Mouse (Mus musculus) colon, adult 2 months (tissue): ENCODE measurements around the gene Nt5e. TPM values are rescaled to one million over a fixed set of nuclear protein-coding genes. Genes with fewer than 3 reads are reported as not detected.

ENCODE experiments used
- polyA plus RNA-seq: library from polyadenylated mRNA; depleted of rRNA; stranded (reverse); fragments of >200 nt; gene quantifications from 2 replicates; pipeline ENCODE4 v1.2.3, GENCODE M21; 2012; rRNA removed

The Nt5e gene
- 27.7 and 30.3 TPM in 2 replicates for polyA plus RNA-seq

DNA sequence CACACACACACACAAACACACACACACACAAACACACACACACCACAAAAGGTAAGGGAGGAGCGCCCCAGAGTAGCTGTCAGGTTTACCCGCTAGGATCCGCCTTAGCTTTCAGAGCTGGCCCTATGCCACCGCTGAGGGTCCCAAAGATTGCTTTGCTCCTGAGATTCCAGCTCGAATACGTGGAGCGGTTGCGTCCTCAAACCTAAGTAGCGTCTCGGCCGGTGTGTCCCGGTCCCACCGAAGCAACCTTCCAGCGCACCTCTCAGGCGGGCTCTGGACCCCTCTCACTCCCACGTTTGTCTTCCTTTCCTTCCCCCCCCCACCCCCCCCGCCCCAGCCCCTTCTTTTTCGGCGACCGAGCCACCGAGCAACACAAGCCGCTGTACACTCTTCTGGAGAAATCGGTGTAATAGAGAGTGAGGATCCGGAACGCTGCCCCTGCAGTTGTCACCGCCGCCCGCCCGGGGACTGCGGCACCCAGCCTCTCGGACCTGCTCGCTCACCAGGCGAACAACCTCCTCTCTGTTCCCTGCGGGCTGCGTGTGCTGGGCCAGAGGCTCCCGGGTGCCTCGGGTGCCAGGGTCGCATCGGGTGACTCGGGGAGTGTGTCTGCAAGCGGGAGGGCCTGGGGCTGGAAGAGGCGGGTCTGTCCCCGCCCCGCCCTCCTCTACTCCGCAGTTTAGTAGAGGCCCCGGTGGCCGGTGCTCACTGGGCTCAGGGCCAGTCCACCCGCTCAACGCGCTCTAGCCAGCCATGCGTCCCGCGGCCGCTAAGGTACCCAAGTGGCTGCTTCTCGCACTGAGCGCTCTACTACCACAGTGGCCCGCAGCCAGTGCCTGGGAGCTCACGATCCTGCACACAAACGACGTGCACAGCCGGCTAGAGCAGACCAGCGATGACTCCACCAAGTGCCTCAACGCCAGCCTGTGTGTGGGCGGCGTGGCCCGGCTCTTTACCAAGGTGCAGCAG, at the start of gene Nt5e:
TSS of gene Nt5e (plus strand) at position 268 of the 972 bp plus-strand sequence.

Other genes starting within 250 kb of the Nt5e start
- gene Snx14, start 111.8 kb downstream of the Nt5e start, polyA plus RNA-seq = 14.5 and 27.2 TPM in 2 replicates
- gene Gm20537, start 129.4 kb downstream of the Nt5e start, polyA plus RNA-seq = 0.96 and 1.0 TPM in 2 replicates
- gene Syncrip, start 155.4 kb downstream of the Nt5e start, polyA plus RNA-seq = 1.3 and 3.1 TPM in 2 replicates
- 1.5 and 2.1 TPM in 2 replicates for gene Zfp949, start 220.8 kb downstream of the Nt5e start, polyA plus RNA-seq